Mouse (Mus musculus) forebrain, embryonic 10.5 days (tissue): ENCODE data around the gene Sirt2. TPM values are rescaled to one million over a fixed set of nuclear protein-coding genes. Genes with fewer than 3 reads are reported as not detected.

Source experiments
- DNase-seq: peaks from one replicate; pipeline ENCODE4 v3.0.0-alpha.2; 2017; ENCODE audit warnings: low spot score; ENCODE audit errors: extremely low spot score
- H3K27ac ChIP-seq: fragments of 300-500 bp; sonication (generic); 2 replicates; pipeline ENCODE4 v1.5.1; 2016; ENCODE audit warnings: mild to moderate bottlenecking
- H3K27me3 ChIP-seq: fragments of 300-500 bp; sonication (generic); 2 replicates; pipeline ENCODE4 v1.6.1; 2016; ENCODE audit warnings: mild to moderate bottlenecking; ENCODE audit not compliant: poor library complexity, severe bottlenecking
- H3K36me3 ChIP-seq: fragments of 300-500 bp; sonication (generic); replicated peaks from 2 replicates; pipeline ENCODE4 v1.6.1; 2016; ENCODE audit warnings: mild to moderate bottlenecking, moderate library complexity
- H3K4me1 ChIP-seq: fragments of 300-500 bp; sonication (generic); 2 replicates; pipeline ENCODE4 v1.6.1; 2016
- H3K4me3 ChIP-seq: fragments of 300-500 bp; sonication (generic); 2 replicates; pipeline ENCODE4 v1.5.1; 2016; ENCODE audit warnings: mild to moderate bottlenecking, moderate library complexity
- H3K9me3 ChIP-seq: fragments of 300-500 bp; sonication (generic); 2 replicates; pipeline ENCODE4 v1.6.1; 2016; ENCODE audit warnings: mild to moderate bottlenecking, moderate library complexity
- whole genome bisulfite sequencing: fragments of 180-500 bp; shearing (Covaris S2); methylation state at CpG from one replicate; pipeline ENCODE4 v1.1.7; 2016; 5-methylcytosine and 5-hydroxymethylcytosine counted together
- polyA plus RNA-seq: library from polyadenylated mRNA; unstranded; fragments of >200 nt; fragmentation: Nextera tagmentation; extraction: Ambion mirVana; gene quantifications from 2 replicates; pipeline ENCODE4 v1.2.1, GENCODE M21; 2016

Sirt2 gene
- polyA plus RNA-seq, 1 experiment from 2014 or later, result 60.8 TPM

DNA sequence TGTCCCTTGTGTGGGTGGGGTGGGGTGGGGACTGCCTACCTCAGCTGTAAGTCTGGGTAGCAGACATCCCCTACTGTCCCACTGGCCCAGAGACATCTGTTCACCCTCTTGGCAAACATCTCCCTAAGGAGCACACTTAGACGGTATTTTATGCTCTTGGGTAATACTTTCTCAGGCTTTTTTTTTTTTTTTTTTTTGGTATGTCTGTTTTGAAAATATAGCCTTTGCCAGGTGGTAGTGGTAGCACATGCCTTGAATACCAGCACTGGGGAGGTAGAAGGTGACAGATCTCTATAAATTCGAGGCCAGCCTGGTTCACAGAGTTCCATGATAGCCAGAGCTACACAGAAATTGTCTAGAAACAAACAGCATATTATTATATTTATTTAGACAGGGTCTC, 57.4 kb downstream of the Sirt2 start:
- Histone ChIP-seq H3K9me3 (no peaks in the 10 kb centered on the region), H3K27ac (no peak overlapping the region), H3K4me3 (no peak overlapping the region), H3K4me1 (peaks cover 43% of the 10 kb centered on the region), H3K36me3 (peaks cover 45% of the 10 kb centered on the region), H3K27me3 (no peaks in the 10 kb centered on the region)
- WGBS, result 85% methylated on average over 2 of the region's 2 CpGs
- DNase-seq, result no peak

DNA sequence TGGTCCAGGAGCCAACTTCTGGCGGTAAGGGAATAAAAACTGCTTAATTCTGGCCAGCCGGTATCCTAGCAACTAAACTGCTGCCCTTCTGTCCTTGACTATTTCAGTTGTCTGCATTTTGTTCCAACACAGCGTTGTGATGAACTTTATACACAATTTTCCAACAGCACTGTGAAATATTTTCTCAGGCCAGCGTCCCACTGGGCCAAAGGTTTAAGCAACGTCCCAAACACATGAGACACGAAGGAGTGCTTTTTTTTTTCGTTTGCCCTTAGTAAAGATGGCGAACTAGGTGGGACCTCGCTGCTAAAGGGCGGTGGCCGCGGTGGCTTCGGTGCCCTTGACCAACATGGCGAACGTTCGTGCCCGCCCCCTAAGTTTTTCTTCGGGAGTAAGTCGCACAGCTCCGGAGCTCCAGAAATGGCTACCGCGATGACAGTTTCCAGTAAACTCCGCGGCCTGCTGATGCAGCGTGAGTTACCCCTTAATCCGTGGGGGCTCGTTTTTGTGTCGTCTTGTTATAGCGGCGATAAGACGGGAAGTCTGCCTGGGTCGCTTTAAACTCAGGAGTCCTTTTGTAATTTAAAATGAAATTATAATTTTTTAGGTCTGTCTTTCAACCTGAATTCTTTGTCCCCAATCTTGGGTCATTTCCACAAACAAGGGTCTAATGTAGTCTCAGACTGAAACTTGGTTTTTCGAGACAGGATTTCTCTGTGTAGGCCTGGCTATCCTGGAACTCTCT, 58.6 kb downstream of the Sirt2 start, which contains the start of gene Ech1:
Gene Ech1 (plus strand): TSS at position 277 of the 745 bp plus-strand sequence.
- no peaks in the 10 kb centered on the region for H3K27me3 ChIP-seq
- peak within 1 kb of the TSS; percentile 89 for H3K27ac ChIP-seq
- peak within 1 kb of the TSS; percentile 56 for H3K4me3 ChIP-seq
- peaks cover 42% of the 10 kb centered on the region for H3K36me3 ChIP-seq
- DNase-seq, result peak; percentile 88
- H3K4me1 ChIP-seq, result peaks cover 32% of the 10 kb centered on the region
- WGBS, result 4% methylated on average over 33 of the region's 33 CpGs
- peaks cover 5% of the 10 kb centered on the region; the same call in 1 of the 2 replicates for H3K9me3 ChIP-seq

DNA sequence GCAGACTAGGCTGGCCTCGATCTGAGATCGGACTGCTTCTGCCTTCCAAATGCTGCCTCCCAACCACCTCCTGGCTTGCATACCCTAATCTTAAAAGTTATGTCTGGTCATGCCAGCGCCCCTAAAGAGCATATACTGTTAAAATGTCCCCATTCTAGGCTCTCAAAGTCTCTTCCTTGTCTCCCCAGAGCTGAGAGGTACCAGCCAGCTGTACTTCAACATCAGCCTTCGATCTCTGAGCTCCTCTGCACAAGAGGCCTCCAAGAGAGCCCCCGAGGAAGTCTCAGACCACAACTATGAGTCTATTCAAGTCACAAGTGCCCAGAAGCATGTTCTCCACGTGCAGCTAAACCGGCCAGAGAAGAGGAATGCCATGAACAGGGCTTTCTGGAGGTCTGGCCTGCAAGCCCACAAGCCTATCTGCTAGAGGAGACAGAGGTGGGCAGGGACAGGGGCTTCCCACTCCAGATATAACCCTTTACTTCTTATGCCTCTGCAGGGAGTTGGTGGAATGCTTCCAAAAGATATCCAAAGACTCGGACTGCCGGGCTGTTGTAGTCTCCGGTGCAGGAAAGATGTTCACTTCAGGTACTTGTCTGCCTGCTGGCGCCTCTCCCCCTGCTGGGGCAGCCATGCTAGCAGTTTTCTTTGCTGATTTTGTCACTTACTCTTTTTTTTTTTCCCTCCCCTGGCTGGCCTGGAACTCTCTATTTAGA, 59.3 kb downstream of the Sirt2 start:
- peaks cover 25% of the 10 kb centered on the region for H3K4me1 ChIP-seq
- no peak for DNase-seq
- peaks cover 6% of the 10 kb centered on the region; the same call in 1 of the 2 replicates for H3K9me3 ChIP-seq
- WGBS, result 68% methylated on average over 11 of the region's 11 CpGs
- peaks cover 42% of the 10 kb centered on the region for H3K36me3 ChIP-seq
- H3K27me3 ChIP-seq, result no peaks in the 10 kb centered on the region
- peak overlapping the region; percentile 89 for H3K27ac ChIP-seq
- H3K4me3 ChIP-seq, result peak overlapping the region; percentile 56

DNA sequence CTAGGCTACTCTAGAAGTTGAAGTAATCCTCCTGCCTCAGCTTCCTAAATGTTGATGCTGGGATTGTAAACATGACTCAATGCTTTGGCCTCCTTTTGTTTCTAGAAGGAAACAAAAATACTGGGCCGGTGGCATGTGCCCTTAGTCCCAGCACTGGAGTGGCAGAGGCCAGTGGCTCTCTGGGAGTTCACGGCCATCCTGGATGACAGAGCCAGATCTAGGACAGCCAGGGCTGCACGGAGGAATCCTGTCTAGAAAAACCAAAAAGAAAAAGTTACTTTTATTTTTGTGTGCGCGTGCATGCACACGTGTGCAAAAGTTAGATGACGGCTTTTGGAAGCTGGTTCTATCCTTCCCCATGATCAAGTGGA, 59.9 kb downstream of the Sirt2 start:
- Histone ChIP-seq H3K36me3 (peaks cover 42% of the 10 kb centered on the region), H3K4me1 (peaks cover 20% of the 10 kb centered on the region), H3K27ac (no peak overlapping the region), H3K9me3 (peaks cover 6% of the 10 kb centered on the region; the same call in 1 of the 2 replicates), H3K27me3 (no peaks in the 10 kb centered on the region), H3K4me3 (no peak overlapping the region; the same call in 1 of the 2 replicates)
- 96% methylated on average over 7 of the region's 7 CpGs for WGBS
- no peak for DNase-seq

DNA sequence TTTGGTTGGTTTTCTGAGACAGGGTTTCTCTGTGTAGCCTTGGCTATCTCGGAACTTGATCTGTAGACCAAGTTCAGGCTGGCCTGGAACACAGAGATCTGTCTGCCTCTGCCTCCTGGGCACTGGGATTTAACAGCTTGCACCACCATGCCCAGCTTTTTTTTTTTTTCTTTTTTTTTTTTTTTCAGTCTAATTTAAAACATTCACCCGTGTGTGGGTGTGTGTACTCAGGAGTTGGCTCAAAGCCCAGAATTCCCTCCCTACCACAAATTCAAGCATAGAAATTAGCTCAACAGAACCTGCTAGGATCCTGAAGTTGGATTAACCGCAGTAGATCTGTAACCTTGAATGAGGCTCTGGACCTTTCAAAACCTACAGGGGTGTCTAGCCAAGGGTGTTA, 60.8 kb downstream of the Sirt2 start:
- Histone ChIP-seq H3K4me1 (peaks cover 17% of the 10 kb centered on the region), H3K9me3 (peaks cover 6% of the 10 kb centered on the region; the same call in 1 of the 2 replicates), H3K4me3 (no peak overlapping the region), H3K27me3 (no peaks in the 10 kb centered on the region), H3K36me3 (peaks cover 42% of the 10 kb centered on the region), H3K27ac (no peak overlapping the region)
- DNase-seq, result no peak
- WGBS, result 89% methylated on average over 3 of the region's 3 CpGs

DNA sequence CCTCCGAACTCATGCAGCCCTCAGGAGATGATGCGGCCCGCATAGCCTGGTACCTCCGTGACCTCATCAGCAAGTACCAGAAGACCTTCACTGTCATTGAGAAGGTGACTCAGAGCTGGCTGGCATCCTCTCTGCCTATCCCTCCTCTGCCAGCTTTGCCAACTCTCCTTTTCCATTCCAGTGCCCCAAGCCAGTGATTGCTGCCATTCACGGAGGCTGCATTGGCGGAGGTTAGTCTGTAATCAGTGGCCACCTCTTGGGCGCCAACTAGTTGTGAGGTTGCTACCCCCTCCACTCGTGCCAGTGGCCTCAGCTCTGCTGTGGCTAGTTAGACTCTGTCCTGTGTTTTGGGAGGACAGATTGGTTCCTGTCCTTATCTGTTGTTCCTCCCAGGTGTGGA, 63.3 kb downstream of the Sirt2 start:
- Histone ChIP-seq H3K4me1 (peaks cover 13% of the 10 kb centered on the region), H3K4me3 (no peak overlapping the region), H3K27me3 (no peaks in the 10 kb centered on the region), H3K36me3 (peaks cover 31% of the 10 kb centered on the region), H3K9me3 (peaks cover 6% of the 10 kb centered on the region; the same call in 1 of the 2 replicates), H3K27ac (no peak overlapping the region)
- 95% methylated on average over 8 of the region's 8 CpGs for WGBS
- DNase-seq, result no peak

DNA sequence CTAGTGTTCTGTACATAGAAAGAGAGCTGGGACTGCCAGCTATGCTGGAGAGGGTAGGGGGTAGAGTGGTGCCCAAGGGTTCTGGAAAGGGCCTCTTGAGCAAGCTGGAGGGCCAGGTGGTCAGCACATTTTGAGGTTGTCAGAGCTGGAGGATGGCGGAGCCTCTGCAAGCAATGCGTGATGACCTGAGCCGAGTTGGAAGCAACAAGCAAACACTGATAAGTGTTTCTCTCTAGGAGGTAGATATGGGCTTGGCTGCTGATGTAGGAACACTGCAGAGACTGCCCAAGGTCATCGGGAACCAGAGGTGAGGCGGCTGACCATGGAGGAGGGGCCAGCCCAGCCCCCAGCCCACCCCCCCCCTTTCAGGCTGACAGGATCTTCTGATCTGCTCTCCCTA, 64.4 kb downstream of the Sirt2 start:
- WGBS, result 90% methylated on average over 5 of the region's 5 CpGs

DNA sequence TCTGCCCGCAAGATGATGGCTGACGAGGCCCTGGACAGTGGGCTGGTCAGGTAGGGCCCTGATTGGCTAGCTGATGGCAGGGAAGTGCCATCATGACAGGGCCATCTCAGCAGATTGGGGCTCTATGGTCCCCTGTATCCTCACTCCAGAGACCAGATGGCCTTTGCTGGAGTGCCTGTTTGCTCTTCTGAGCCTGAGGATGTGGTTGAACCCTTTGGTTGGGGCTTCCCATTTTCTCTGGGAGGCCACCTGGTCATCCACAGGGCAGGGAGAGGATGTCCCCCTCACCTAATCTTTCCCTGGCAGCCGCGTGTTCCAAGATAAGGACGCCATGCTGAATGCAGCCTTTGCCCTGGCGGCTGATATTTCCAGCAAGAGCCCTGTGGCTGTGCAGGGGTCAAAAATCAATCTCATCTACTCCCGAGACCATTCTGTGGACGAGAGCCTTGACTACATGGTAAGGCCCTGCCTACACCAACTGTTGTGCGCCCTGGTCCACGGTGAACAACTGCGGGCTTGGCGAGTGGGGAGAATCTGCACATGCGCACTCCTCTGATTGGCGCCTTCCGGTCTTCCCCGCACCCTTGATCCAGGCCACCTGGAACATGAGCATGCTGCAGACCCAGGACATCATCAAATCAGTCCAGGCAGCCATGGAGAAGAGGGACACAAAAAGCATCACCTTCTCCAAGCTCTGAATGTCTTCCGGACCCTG, 65.0 kb downstream of the Sirt2 start:
- WGBS, result 91% methylated on average over 17 of the region's 17 CpGs

More for the DNA sequence above, 64.4 kb downstream of the Sirt2 start:
- DNase-seq, result no peak
- H3K9me3 ChIP-seq, result peaks cover 6% of the 10 kb centered on the region; the same call in 1 of the 2 replicates
- H3K27ac ChIP-seq, result no peak overlapping the region
- H3K36me3 ChIP-seq, result peaks cover 31% of the 10 kb centered on the region
- peaks cover 5% of the 10 kb centered on the region for H3K4me1 ChIP-seq
- no peak overlapping the region for H3K4me3 ChIP-seq
- H3K27me3 ChIP-seq, result no peaks in the 10 kb centered on the region

DNA sequence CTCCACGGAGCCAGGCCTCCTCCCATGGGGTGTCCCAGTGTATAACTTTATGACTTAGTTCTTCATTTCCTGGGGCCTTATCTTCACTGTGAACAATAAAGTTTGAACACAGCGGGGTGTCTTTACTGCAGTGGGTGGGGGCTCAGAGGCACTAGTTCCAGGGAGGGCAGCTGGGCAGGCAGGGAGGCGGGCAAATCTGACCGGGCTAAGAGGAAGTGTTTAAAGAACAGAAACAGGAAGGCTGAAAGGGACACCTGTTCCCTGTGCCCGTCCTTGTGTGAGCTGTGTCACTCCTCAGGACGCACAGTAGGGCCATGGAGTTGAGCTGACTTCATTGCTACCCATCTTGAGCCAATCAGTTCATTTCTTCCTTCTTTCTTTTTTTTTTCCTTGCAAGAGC, 65.6 kb downstream of the Sirt2 start:
- 88% methylated on average over 6 of the region's 6 CpGs for WGBS
- peaks cover 31% of the 10 kb centered on the region for H3K36me3 ChIP-seq

More for the DNA sequence above, 65.0 kb downstream of the Sirt2 start:
- Histone ChIP-seq H3K27ac (no peak overlapping the region), H3K9me3 (peaks cover 6% of the 10 kb centered on the region; the same call in 1 of the 2 replicates), H3K4me3 (no peak overlapping the region), H3K27me3 (no peaks in the 10 kb centered on the region), H3K4me1 (no peaks in the 10 kb centered on the region), H3K36me3 (peaks cover 31% of the 10 kb centered on the region)
- no peak for DNase-seq

DNA sequence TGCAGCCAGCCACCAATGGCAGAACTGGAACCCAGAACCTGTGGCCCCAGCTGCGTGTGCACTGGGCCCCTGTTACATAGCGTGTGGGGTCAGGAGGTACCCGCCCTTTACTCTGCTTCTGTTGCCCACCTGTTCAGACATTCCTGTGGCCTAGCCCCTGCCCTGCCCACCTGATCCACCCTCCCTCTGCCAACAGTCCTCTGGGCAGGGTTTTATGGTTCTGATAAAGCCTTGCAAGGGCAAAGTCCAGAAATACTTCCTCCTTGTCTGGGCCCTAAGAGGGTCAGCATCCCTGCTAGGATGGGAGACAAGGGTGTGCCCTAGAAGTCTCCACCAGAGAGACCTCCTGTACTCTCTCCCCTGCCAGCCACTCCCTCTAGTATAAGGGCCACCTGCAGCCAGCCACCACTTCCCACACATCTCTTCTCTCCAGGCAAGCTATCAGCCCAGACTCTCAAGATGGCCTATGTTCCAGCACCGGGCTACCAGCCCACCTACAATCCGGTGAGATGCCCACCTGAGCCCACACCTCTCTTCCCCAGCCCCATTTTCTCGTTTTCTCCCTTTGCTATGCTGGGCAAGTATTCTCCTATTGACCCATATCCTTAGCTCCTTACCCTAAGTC, 67.3 kb downstream of the Sirt2 start, which contains the start of gene Lgals4:
Gene Lgals4 (plus strand): TSS at position 132 of the 625 bp plus-strand sequence.
- Histone ChIP-seq H3K27ac (no peak within 1 kb of the TSS), H3K36me3 (peaks cover 31% of the 10 kb centered on the region), H3K9me3 (peaks cover 6% of the 10 kb centered on the region; the same call in 1 of the 2 replicates), H3K4me3 (no peak within 1 kb of the TSS), H3K4me1 (no peaks in the 10 kb centered on the region), H3K27me3 (no peaks in the 10 kb centered on the region)
- DNase-seq, result no peak
- 85% methylated on average over 6 of the region's 6 CpGs for WGBS

More for the DNA sequence above, 65.6 kb downstream of the Sirt2 start:
- no peaks in the 10 kb centered on the region for H3K27me3 ChIP-seq
- H3K27ac ChIP-seq, result no peak overlapping the region
- no peak overlapping the region for H3K4me3 ChIP-seq
- peaks cover 6% of the 10 kb centered on the region; the same call in 1 of the 2 replicates for H3K9me3 ChIP-seq
- DNase-seq, result no peak
- no peaks in the 10 kb centered on the region for H3K4me1 ChIP-seq

DNA sequence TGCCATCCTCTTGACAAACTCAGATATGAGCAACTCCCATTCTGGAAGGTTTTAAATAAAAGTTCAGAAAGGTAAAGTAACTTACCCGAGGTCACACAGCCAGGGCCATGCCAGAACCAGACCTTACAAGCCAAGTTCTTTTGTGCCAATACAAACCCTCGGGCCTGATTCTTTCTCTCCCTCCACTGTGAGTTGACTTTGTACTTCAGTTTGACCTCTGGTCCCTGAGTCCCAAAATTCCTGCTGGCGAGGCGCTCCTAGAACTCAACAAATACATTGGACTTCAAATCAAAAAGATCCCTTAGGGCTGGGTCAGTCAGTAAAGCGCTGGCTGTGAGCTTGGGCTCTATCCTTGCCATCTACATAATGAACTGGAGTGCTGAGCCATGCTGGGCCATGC, 70.4 kb downstream of the Sirt2 start:
- Histone ChIP-seq H3K36me3 (peaks cover 4% of the 10 kb centered on the region), H3K9me3 (no peaks in the 10 kb centered on the region), H3K4me3 (no peak overlapping the region), H3K27ac (no peak overlapping the region), H3K27me3 (no peaks in the 10 kb centered on the region), H3K4me1 (no peaks in the 10 kb centered on the region)
- DNase-seq, result no peak
- 85% methylated on average over 5 of the region's 5 CpGs for WGBS
